Mouse (Mus musculus): ENCODE measurements around the gene Olfr43.

Olfr43 gene

GRCm38 (mm10) chr11:74211279-74211678 is at the start of gene Olfr43:
Gene Olfr43, minus strand, starts transcription at chr11:74211379.
- DNase-seq, result no peak

- no peak for DNase-seq
These were observed 48.3 kb upstream of the Olfr43 start, which contains the start of gene Olfr406 for GRCm38 (mm10) chr11:74259508-74259907. Gene Olfr406, plus strand, starts transcription at chr11:74259808.

GRCm38 (mm10) chr11:74241201-74241600 is 30.0 kb upstream of the Olfr43 start:
- DNase-seq, result no peak

GRCm38 (mm10) chr11:74185949-74186348 is 25.2 kb downstream of the Olfr43 start, which contains the start of gene Olfr403:
Gene Olfr403, plus strand, starts transcription at chr11:74186249.
- no peak for DNase-seq

GRCm38 (mm10) chr11:74183745-74184144 is 27.4 kb downstream of the Olfr43 start:
- DNase-seq, result no peak

GRCm38 (mm10) chr11:74183168-74183567 is 28.0 kb downstream of the Olfr43 start:
- DNase-seq, result no peak

- no peak for DNase-seq
These were observed 42.4 kb downstream of the Olfr43 start for GRCm38 (mm10) chr11:74168771-74169170.

Measured in kidney, adult 11 months (tissue).